Comparison of ENCODE assay signal across 13 mouse cellular contexts in the genomic region with DNA sequence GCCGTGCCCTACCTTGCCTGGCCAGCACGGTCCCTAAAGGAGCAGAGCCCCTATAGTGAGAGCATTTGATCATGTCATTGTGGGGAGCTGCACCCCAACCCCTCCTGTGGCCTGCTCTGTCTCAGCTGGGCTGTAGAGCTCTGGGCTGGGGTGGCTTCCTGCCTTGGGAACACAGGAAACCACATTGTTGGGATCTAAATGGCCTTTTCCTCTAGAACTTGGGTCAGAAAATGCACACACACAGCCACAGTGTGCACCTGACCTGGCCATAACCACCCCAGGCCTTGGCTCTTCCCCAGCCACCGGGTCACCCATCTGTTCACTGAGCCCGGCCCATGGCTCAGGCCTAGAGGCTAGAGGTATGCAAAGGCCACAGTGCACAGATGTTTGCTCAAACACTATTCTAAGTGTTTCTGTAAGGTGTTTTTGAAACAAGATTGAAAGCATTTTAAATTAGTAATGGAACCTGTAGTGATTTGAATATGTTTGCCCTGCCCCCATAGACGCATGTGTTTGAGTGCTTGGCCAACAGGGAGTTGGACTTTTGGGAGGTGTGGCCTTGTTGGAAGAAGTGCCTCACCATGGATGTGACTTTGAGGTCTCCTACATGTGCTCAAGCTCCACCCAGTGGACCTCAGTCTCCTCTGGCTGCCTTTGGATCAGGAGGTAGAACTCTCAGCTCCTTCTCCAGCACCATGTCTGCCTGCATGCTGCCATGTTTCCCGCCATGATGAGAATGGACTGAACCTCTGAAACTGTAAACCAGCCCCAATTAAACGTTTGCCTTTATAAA. TPM values are rescaled to one million over a fixed set of nuclear protein-coding genes. Genes with fewer than 3 reads are reported as not detected.
DNase-seq lines count a peak whose midpoint lies in the region; ATAC-seq and TF ChIP-seq lines count a peak whose summit lies in the region.
"Had no signal": no experiment of that assay in that cellular context is flagged by ENCODE, and none has a peak within 500 bp of the region (broad histone marks: within the 10 kb centered on the region; RNA-seq: fewer than 3 reads in every experiment).

No protein-coding gene starts in this region.

- H3K4me3 ChIP-seq in intestine, embryonic 16.5 days (ENCODE audit: low read length): no peak overlapping the region
- H3K4me3 ChIP-seq in intestine, embryonic 15.5 days (replicated peaks): no peak overlapping the region
- no peak overlapping the region for H3K4me3 ChIP-seq in heart, embryonic 13.5 days
- H3K4me3 ChIP-seq in kidney, adult 2 months (ENCODE audit: insufficient read depth, low read depth, low read length): no peak overlapping the region
- no peak overlapping the region for H3K4me3 ChIP-seq in lung, embryonic 14.5 days (ENCODE audit: low read depth, low read length)
- H3K4me3 ChIP-seq: embryonic facial prominence, embryonic 10.5 days; forebrain, embryonic 15.5 days; limb, embryonic 13.5 days; midbrain, embryonic 10.5 days; neural tube, embryonic 12.5 days had no signal

- H3K4me2 ChIP-seq in intestine, embryonic 16.5 days (ENCODE audit: low read depth, low read length): no peak overlapping the region
- H3K4me2 ChIP-seq in intestine, embryonic 15.5 days (replicated peaks): no peak overlapping the region
- H3K4me2 ChIP-seq in heart, embryonic 13.5 days: no peak overlapping the region
- no peak overlapping the region for H3K4me2 ChIP-seq in lung, embryonic 14.5 days
- H3K4me2 ChIP-seq: forebrain, embryonic 15.5 days; limb, embryonic 13.5 days; neural tube, embryonic 12.5 days had no signal

- ATAC-seq in intestine, embryonic 16.5 days: peak; percentile 27; the same call in 1 of the 2 replicates
- no peak for ATAC-seq in intestine, embryonic 15.5 days
- ATAC-seq in heart, embryonic 13.5 days (ENCODE audit: extremely low read depth, insufficient number of reproducible peaks, low FRiP score, low TSS enrichment): no peak
- ATAC-seq in lung, embryonic 14.5 days (ENCODE audit: insufficient read depth): no peak
- ATAC-seq: forebrain, embryonic 15.5 days had no signal

- DNase-seq in kidney, adult 2 months: peak; percentile 93
- DNase-seq in lung, embryonic 14.5 days: no peak
- no peak for DNase-seq in urinary bladder, postnatal 10 days (ENCODE audit: low spot score)
- no peak for DNase-seq in urinary bladder, postnatal 36 days (ENCODE audit: low spot score in 2 of 2)
- DNase-seq in spleen, postnatal 14 days (ENCODE audit: low spot score in 2 of 2): no peak

- TF ChIP-seq CTCF in kidney, adult 2 months (conservative IDR thresholded peaks at IDR 0.05; ENCODE audit: insufficient read depth, insufficient read length, low read depth, low read length): no peak
- TF ChIP-seq CTCF in lung, embryonic 14.5 days (IDR thresholded peaks at IDR 0.05; ENCODE audit: low read depth): no peak

- H3K27ac ChIP-seq in intestine, embryonic 16.5 days (ENCODE audit: low read length): no peak overlapping the region
- no peak overlapping the region for H3K27ac ChIP-seq in intestine, embryonic 15.5 days
- no peak overlapping the region; the same call in 1 of the 2 replicates for H3K27ac ChIP-seq in heart, embryonic 13.5 days (replicated peaks)
- peak overlapping the region; percentile 92 for H3K27ac ChIP-seq in kidney, adult 2 months (ENCODE audit: insufficient read depth, low read depth, low read length)
- H3K27ac ChIP-seq in lung, embryonic 14.5 days (ENCODE audit: low read depth): 0 out of 2 replicates have a peak overlapping the region, but pooled peaks have one; percentile 18
- H3K27ac ChIP-seq: embryonic facial prominence, embryonic 10.5 days; forebrain, embryonic 15.5 days; limb, embryonic 13.5 days; midbrain, embryonic 10.5 days; neural tube, embryonic 12.5 days had no signal

- no peaks in the 10 kb centered on the region for H3K36me3 ChIP-seq in intestine, embryonic 16.5 days (ENCODE audit: control insufficient read depth, insufficient read depth, low read length)
- no peaks in the 10 kb centered on the region for H3K36me3 ChIP-seq in intestine, embryonic 15.5 days
- no peaks in the 10 kb centered on the region for H3K36me3 ChIP-seq in heart, embryonic 13.5 days
- H3K36me3 ChIP-seq in kidney, adult 2 months (ENCODE audit: control insufficient read depth, insufficient read depth, low read length): no peaks in the 10 kb centered on the region
- peaks cover 7% of the 10 kb centered on the region; the same call in 1 of the 2 replicates for H3K36me3 ChIP-seq in lung, embryonic 14.5 days (ENCODE audit: insufficient read depth)
- H3K36me3 ChIP-seq: forebrain, embryonic 15.5 days; midbrain, embryonic 10.5 days; neural tube, embryonic 12.5 days had no signal

- H3K27me3 ChIP-seq in intestine, embryonic 16.5 days (replicated peaks; ENCODE audit: control insufficient read depth, insufficient read depth, low read length): no peaks in the 10 kb centered on the region
- no peaks in the 10 kb centered on the region for H3K27me3 ChIP-seq in intestine, embryonic 15.5 days (replicated peaks)
- no peaks in the 10 kb centered on the region for H3K27me3 ChIP-seq in heart, embryonic 13.5 days (replicated peaks)
- no peaks in the 10 kb centered on the region for H3K27me3 ChIP-seq in kidney, adult 2 months (replicated peaks; ENCODE audit: control insufficient read depth, insufficient read depth, low read length)
- H3K27me3 ChIP-seq in lung, embryonic 14.5 days (ENCODE audit: insufficient read depth, low read length): no peaks in the 10 kb centered on the region
- H3K27me3 ChIP-seq: forebrain, embryonic 15.5 days; limb, embryonic 13.5 days; neural tube, embryonic 12.5 days had no signal

- 86% methylated on average over 7 of the region's 7 CpGs for WGBS in intestine, embryonic 16.5 days
- WGBS in intestine, embryonic 15.5 days: 82% methylated on average over 7 of the region's 7 CpGs
- WGBS in heart, embryonic 13.5 days: 81% methylated on average over 7 of the region's 7 CpGs
- 46% methylated on average over 7 of the region's 7 CpGs for WGBS in kidney, adult 2 months
- WGBS in lung, embryonic 14.5 days: 79% methylated on average over 7 of the region's 7 CpGs

- no peaks in the 10 kb centered on the region for H3K9me3 ChIP-seq in intestine, embryonic 16.5 days (ENCODE audit: control insufficient read depth, low read length)
- no peaks in the 10 kb centered on the region for H3K9me3 ChIP-seq in intestine, embryonic 15.5 days
- H3K9me3 ChIP-seq in heart, embryonic 13.5 days: no peaks in the 10 kb centered on the region
- no peaks in the 10 kb centered on the region for H3K9me3 ChIP-seq in lung, embryonic 14.5 days (ENCODE audit: low read depth, low read length)
- H3K9me3 ChIP-seq: embryonic facial prominence, embryonic 10.5 days; forebrain, embryonic 15.5 days; limb, embryonic 13.5 days; midbrain, embryonic 10.5 days; neural tube, embryonic 12.5 days had no signal

- no peak overlapping the region for H3K9ac ChIP-seq in intestine, embryonic 16.5 days (ENCODE audit: low read depth, low read length)
- H3K9ac ChIP-seq in intestine, embryonic 15.5 days: no peak overlapping the region
- 0 out of 2 replicates have a peak overlapping the region, but pooled peaks have one; percentile 5 for H3K9ac ChIP-seq in heart, embryonic 13.5 days
- no peak overlapping the region for H3K9ac ChIP-seq in lung, embryonic 14.5 days
- H3K9ac ChIP-seq: forebrain, embryonic 15.5 days; limb, embryonic 13.5 days; neural tube, embryonic 12.5 days had no signal

- H3K4me1 ChIP-seq in intestine, embryonic 16.5 days (ENCODE audit: control insufficient read depth, insufficient read depth, low read length): no peaks in the 10 kb centered on the region
- 0 out of 2 replicates have a peak, but pooled peaks cover 2% of the 10 kb centered on the region for H3K4me1 ChIP-seq in intestine, embryonic 15.5 days (replicated peaks)
- H3K4me1 ChIP-seq in heart, embryonic 13.5 days: peaks cover 30% of the 10 kb centered on the region
- peaks cover 41% of the 10 kb centered on the region for H3K4me1 ChIP-seq in kidney, adult 2 months (ENCODE audit: control insufficient read depth, insufficient read depth, low read length)
- H3K4me1 ChIP-seq in lung, embryonic 14.5 days (ENCODE audit: insufficient read depth): no peaks in the 10 kb centered on the region
- H3K4me1 ChIP-seq: forebrain, embryonic 15.5 days; midbrain, embryonic 10.5 days; neural tube, embryonic 12.5 days had no signal

- TF ChIP-seq POLR2A in kidney, adult 2 months (IDR thresholded peaks at IDR 0.05; ENCODE audit: low read depth, low read length): no peak

RNA-seq across cellular contexts. Expression of a gene that starts 49.4 kb away (rescaled TPM):
- 20.2 and 23.4 TPM in 2 replicates for polyA plus RNA-seq in intestine, embryonic 16.5 days (2015; fragmentation: Nextera tagmentation; extraction: Ambion mirVana)
- 23.1 and 29.1 TPM in 2 replicates for polyA plus RNA-seq in intestine, embryonic 15.5 days (2015; fragmentation: Nextera tagmentation; extraction: Ambion mirVana)
- polyA plus RNA-seq in heart, embryonic 13.5 days (2015; fragmentation: Nextera tagmentation; extraction: Ambion mirVana): 100 and 105 TPM in 2 replicates
- polyA plus RNA-seq in kidney, adult 2 months (2012; rRNA removed): 400 and 465 TPM in 2 replicates
- polyA plus RNA-seq in lung, embryonic 14.5 days (2014; fragmentation: Nextera tagmentation; extraction: Ambion mirVana): 87.9 and 95.2 TPM in 2 replicates

RNA-seq across cellular contexts. Expression of a gene that starts 50.5 kb away (rescaled TPM):
- polyA plus RNA-seq in intestine, embryonic 16.5 days (2015; fragmentation: Nextera tagmentation; extraction: Ambion mirVana): 0.12 and 0.31 TPM in 2 replicates
- polyA plus RNA-seq in intestine, embryonic 15.5 days (2015; fragmentation: Nextera tagmentation; extraction: Ambion mirVana): 0.18 and 0.34 TPM in 2 replicates
- polyA plus RNA-seq in heart, embryonic 13.5 days (2015; fragmentation: Nextera tagmentation; extraction: Ambion mirVana): 0.20 and 0.48 TPM in 2 replicates
- polyA plus RNA-seq in kidney, adult 2 months (2012; rRNA removed): 2.4 and 3.3 TPM in 2 replicates
- 0.26 and 0.39 TPM in 2 replicates for polyA plus RNA-seq in lung, embryonic 14.5 days (2014; fragmentation: Nextera tagmentation; extraction: Ambion mirVana)

Comparison
In these comparisons a context has a peak if more than half of its experiments do, and no peak if none do; other contexts are left out.
1. H3K27ac ChIP-seq: peak in kidney, adult 2 months (single experiment) and lung, embryonic 14.5 days (single experiment); none in intestine, embryonic 16.5 days (single experiment), intestine, embryonic 15.5 days (single experiment) and heart, embryonic 13.5 days (single experiment).